Comparison of ENCODE assay signal across 18 mouse cellular contexts in genomic region chr9:15537455-15538048, GRCm38 (mm10). TPM values are rescaled to one million over a fixed set of nuclear protein-coding genes. Genes with fewer than 3 reads are reported as not detected.
DNase-seq lines count a peak whose midpoint lies in the region; ATAC-seq and TF ChIP-seq lines count a peak whose summit lies in the region.
"Had no signal": no experiment of that assay in that cellular context is flagged by ENCODE, and none has a peak within 500 bp of the region (broad histone marks: within the 10 kb centered on the region; RNA-seq: fewer than 3 reads in every experiment).

No protein-coding gene starts in this region.

- H3K9me3 ChIP-seq in E14TG2a.4 (ENCODE audit: low read length): peaks cover 6% of the 10 kb centered on the region; the same call in 1 of the 2 replicates
- H3K9me3 ChIP-seq in liver, embryonic 16.5 days (replicated peaks; ENCODE audit: control insufficient read depth, low read length): no peaks in the 10 kb centered on the region
- H3K9me3 ChIP-seq: hindbrain, embryonic 12.5 days; liver, embryonic 13.5 days had no signal

- peaks cover 7% of the 10 kb centered on the region for H3K4me1 ChIP-seq in E14TG2a.4 (replicated peaks; ENCODE audit: low read depth, low read length)
- H3K4me1 ChIP-seq in liver, embryonic 16.5 days (ENCODE audit: control insufficient read depth, low read depth, low read length): peaks cover 7% of the 10 kb centered on the region; the same call in 1 of the 2 replicates

- 65% methylated on average over 3 of the region's 3 CpGs for WGBS in liver, embryonic 16.5 days (ENCODE audit: insufficient replicate concordance)

- DNase-seq in layer of hippocampus, adult 2 months (ENCODE audit: low spot score in 2 of 2): no peak
- DNase-seq in layer of hippocampus, adult 11-12 months (ENCODE audit: low spot score): no peak
- peak; percentile 6 for DNase-seq in 416B (ENCODE audit: low read depth)
- DNase-seq in T-cell, adult 2 months (ENCODE audit: low spot score): no peak
- no peak for DNase-seq in natural killer cell, adult 2 months (ENCODE audit: low spot score in 2 of 2)
- DNase-seq in gastrocnemius, postnatal 4 days (ENCODE audit: low spot score in 2 of 2): no peak
- DNase-seq: adrenal gland, postnatal 25 days; cerebellum, adult 9-10 months; gastrocnemius, postnatal 10 days; heart, adult 18-20 months; kidney, adult 9 months; liver, embryonic 13.5 days; thymus, postnatal 36 days had no signal

- no peak overlapping the region for H3K27ac ChIP-seq in layer of hippocampus, adult 2 months
- H3K27ac ChIP-seq in liver, embryonic 16.5 days (ENCODE audit: low read length): peak overlapping the region; percentile 34; the same call in 1 of the 2 replicates
- H3K27ac ChIP-seq: hindbrain, embryonic 12.5 days; left cerebral cortex, adult 2 months; liver, embryonic 13.5 days had no signal

- H3K36me3 ChIP-seq in E14TG2a.4 (ENCODE audit: insufficient read depth, low read length): peaks cover 8% of the 10 kb centered on the region
- H3K36me3 ChIP-seq in liver, embryonic 16.5 days (ENCODE audit: control insufficient read depth, insufficient read depth): no peaks in the 10 kb centered on the region
- H3K36me3 ChIP-seq: hindbrain, embryonic 12.5 days had no signal

- TF ChIP-seq CTCF in layer of hippocampus, adult 2 months (conservative IDR thresholded peaks at IDR 0.05): peak; percentile 50
- TF ChIP-seq CTCF in E14TG2a.4 (conservative IDR thresholded peaks at IDR 0.05; ENCODE audit: low read length): 0 out of 2 replicates have a peak, but pooled peaks have one; percentile 7

- H3K27me3 ChIP-seq in E14TG2a.4 (ENCODE audit: insufficient read depth, low read length): no peaks in the 10 kb centered on the region
- H3K27me3 ChIP-seq in liver, embryonic 16.5 days (ENCODE audit: control insufficient read depth, insufficient read depth, low read depth, low read length): no peaks in the 10 kb centered on the region
- H3K27me3 ChIP-seq: liver, embryonic 13.5 days had no signal

- no peak overlapping the region for H3K9ac ChIP-seq in liver, embryonic 16.5 days (ENCODE audit: low read depth, low read length)
- H3K9ac ChIP-seq: hindbrain, embryonic 12.5 days; liver, embryonic 13.5 days had no signal

- no peak overlapping the region for H3K4me3 ChIP-seq in layer of hippocampus, adult 2 months
- H3K4me3 ChIP-seq in E14TG2a.4 (replicated peaks; ENCODE audit: low read length): no peak overlapping the region
- H3K4me3 ChIP-seq in liver, embryonic 16.5 days (ENCODE audit: low read depth, low read length): no peak overlapping the region
- H3K4me3 ChIP-seq: hindbrain, embryonic 12.5 days; left cerebral cortex, adult 2 months; liver, embryonic 13.5 days had no signal

- H3K4me2 ChIP-seq in liver, embryonic 16.5 days (ENCODE audit: low read depth, low read length): no peak overlapping the region
- H3K4me2 ChIP-seq: hindbrain, embryonic 12.5 days; liver, embryonic 13.5 days; midbrain, embryonic 11.5 days had no signal

- ATAC-seq in liver, embryonic 16.5 days (ENCODE audit: low read depth): no peak

RNA-seq across cellular contexts. Expression of gene Smco4, which starts 44.3 kb away (rescaled TPM):
- 1 to 10 TPM; 6.6 to 8.6 TPM for total RNA-seq in layer of hippocampus, adult 2 months (2021)
- 0.83 and 1.2 TPM in 2 replicates for polyA plus RNA-seq in liver, embryonic 16.5 days (2015; fragmentation: Nextera tagmentation; extraction: Ambion mirVana)
- 10 to 100 TPM; 18.9 to 20.3 TPM for total RNA-seq in gastrocnemius, postnatal 4 days (2021)
